ENCODE assay signal across 9 mouse cellular contexts in the genomic region with DNA sequence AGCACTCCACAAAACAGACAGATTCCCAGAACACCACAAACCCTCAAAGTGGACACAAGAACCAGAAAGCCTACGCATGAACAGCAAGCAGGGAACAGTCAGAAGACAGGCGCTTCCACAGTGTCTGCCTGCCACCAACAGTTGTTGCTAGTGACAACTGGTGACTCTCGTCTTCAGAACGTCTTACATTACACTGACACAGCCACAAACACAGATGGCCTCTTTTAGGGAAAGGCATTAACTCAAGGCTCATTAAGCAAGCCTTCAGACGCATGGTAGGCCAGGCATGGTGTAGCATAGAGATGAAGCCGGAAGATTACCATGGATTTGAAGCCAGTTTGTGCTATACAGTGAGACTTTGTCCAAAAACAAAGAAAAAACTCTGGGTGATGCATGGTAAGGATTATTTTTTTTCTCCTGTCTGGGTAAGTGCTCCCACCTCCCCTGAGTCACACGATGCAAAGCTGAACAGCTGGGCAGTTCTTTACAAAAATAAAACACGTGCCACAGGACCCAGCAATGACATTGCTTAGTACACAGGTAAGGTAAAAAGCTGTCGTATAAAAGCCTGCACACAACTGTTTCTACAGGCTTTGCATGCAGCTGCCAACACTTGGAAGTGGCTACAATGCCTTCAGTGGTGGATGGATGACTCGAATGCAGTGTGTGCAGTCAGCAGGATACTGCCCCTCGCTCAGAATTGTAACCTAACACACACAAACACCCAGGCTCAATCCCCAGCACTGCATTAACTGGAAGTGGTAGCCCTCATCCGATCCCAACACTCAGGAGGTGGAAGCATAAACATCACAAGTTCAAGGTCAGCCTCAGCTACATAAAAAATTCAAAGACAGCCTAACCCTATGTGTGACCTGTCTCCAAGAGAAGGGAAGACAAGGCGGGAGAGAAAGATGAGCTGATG. TPM values are rescaled to one million over a fixed set of nuclear protein-coding genes. Genes with fewer than 3 reads are reported as not detected.
A peak's percentile ranks its signal among the peaks of the same experiment; 100 is the strongest.
DNase-seq lines count a peak whose midpoint lies in the region; ATAC-seq and TF ChIP-seq lines count a peak whose summit lies in the region.
"Had no signal": no experiment of that assay in that cellular context is flagged by ENCODE, and none has a peak within 500 bp of the region (broad histone marks: within the 10 kb centered on the region; RNA-seq: fewer than 3 reads in every experiment).

No protein-coding gene starts in this region.

- H3K9ac ChIP-seq in kidney, postnatal 0 days (ENCODE audit: low read depth, low read length): no peak overlapping the region
- no peak overlapping the region for H3K9ac ChIP-seq in forebrain, embryonic 12.5 days

- peak; percentile 69 for ATAC-seq in kidney, postnatal 0 days (replicated peaks; ENCODE audit: low FRiP score, low read depth)
- ATAC-seq in forebrain, embryonic 12.5 days (ENCODE audit: low FRiP score): peak; percentile 91

- H3K27ac ChIP-seq in kidney, postnatal 0 days: no peak overlapping the region
- H3K27ac ChIP-seq in forebrain, embryonic 12.5 days: peak overlapping the region; percentile 73
- H3K27ac ChIP-seq in olfactory bulb, adult 2 months (ENCODE audit: insufficient read depth, low read depth, low read length): 0 out of 2 replicates have a peak overlapping the region, but pooled peaks have one; percentile 7

- peak overlapping the region; percentile 2; the same call in 1 of the 2 replicates for H3K4me2 ChIP-seq in kidney, postnatal 0 days (ENCODE audit: low read length)
- peak overlapping the region; percentile 15; the same call in 1 of the 2 replicates for H3K4me2 ChIP-seq in forebrain, embryonic 12.5 days

- no peaks in the 10 kb centered on the region for H3K9me3 ChIP-seq in kidney, postnatal 0 days (replicated peaks; ENCODE audit: low read length)
- H3K9me3 ChIP-seq in forebrain, embryonic 12.5 days: no peaks in the 10 kb centered on the region

- H3K4me1 ChIP-seq in kidney, postnatal 0 days (replicated peaks; ENCODE audit: insufficient read depth, low read length): no peaks in the 10 kb centered on the region; the same call in 1 of the 2 replicates
- peaks cover 24% of the 10 kb centered on the region for H3K4me1 ChIP-seq in forebrain, embryonic 12.5 days
- H3K4me1 ChIP-seq in olfactory bulb, adult 2 months (ENCODE audit: control insufficient read depth, insufficient read depth, low read length): peaks cover 13% of the 10 kb centered on the region; the same call in 1 of the 2 replicates

- no peak for TF ChIP-seq CTCF in kidney, postnatal 0 days (IDR thresholded peaks at IDR 0.05; ENCODE audit: low read depth)
- TF ChIP-seq CTCF in olfactory bulb, adult 2 months (IDR thresholded peaks at IDR 0.05; ENCODE audit: insufficient read depth, low read depth, low read length): no peak

- peak; percentile 76 for DNase-seq in kidney, postnatal 0 days (ENCODE audit: low spot score)
- no peak for DNase-seq in kidney, adult 9 months
- peak; percentile 66 for DNase-seq in mesoderm, embryonic 11.5 days (ENCODE audit: low read depth, low spot score)
- DNase-seq in heart, adult 8-10 months (ENCODE audit: low spot score): no peak
- no peak for DNase-seq in right cerebral cortex, postnatal 25 days
- no peak for DNase-seq in gastrocnemius, postnatal 25 days
- DNase-seq: lung, postnatal 36 days had no signal

- no peaks in the 10 kb centered on the region for H3K27me3 ChIP-seq in kidney, postnatal 0 days (ENCODE audit: insufficient read depth, low read length)
- H3K27me3 ChIP-seq in forebrain, embryonic 12.5 days: no peaks in the 10 kb centered on the region; the same call in 1 of the 2 replicates

- no peaks in the 10 kb centered on the region for H3K36me3 ChIP-seq in kidney, postnatal 0 days (ENCODE audit: insufficient read depth, low read length)
- H3K36me3 ChIP-seq in forebrain, embryonic 12.5 days (replicated peaks): no peaks in the 10 kb centered on the region

- 33% methylated on average over 13 of the region's 13 CpGs for WGBS in kidney, postnatal 0 days
- WGBS in forebrain, embryonic 12.5 days: 43% methylated on average over 13 of the region's 13 CpGs
- 50% methylated on average over 13 of the region's 13 CpGs for WGBS in olfactory bulb, adult 2 months

- H3K4me3 ChIP-seq in kidney, postnatal 0 days (replicated peaks; ENCODE audit: low read depth, low read length): no peak overlapping the region
- no peak overlapping the region for H3K4me3 ChIP-seq in forebrain, embryonic 12.5 days (replicated peaks)
- no peak overlapping the region for H3K4me3 ChIP-seq in olfactory bulb, adult 2 months (ENCODE audit: insufficient read depth, low read depth, low read length)

- no peak for TF ChIP-seq POLR2A in olfactory bulb, adult 2 months (IDR thresholded peaks at IDR 0.05; ENCODE audit: insufficient read depth, low read depth, low read length)

RNA-seq across cellular contexts. Expression of a gene that starts 15.1 kb away (rescaled TPM):
- 11.9 and 13.5 TPM in 2 replicates for polyA plus RNA-seq in kidney, postnatal 0 days (2015; fragmentation: Nextera tagmentation; extraction: Ambion mirVana)
- 4.4 and 7.6 TPM in 2 replicates for polyA plus RNA-seq in forebrain, embryonic 12.5 days (2016; fragmentation: Nextera tagmentation; extraction: Ambion mirVana)
- polyA plus RNA-seq in olfactory bulb, adult 2 months (2012; ENCODE audit: insufficient read depth, insufficient read length, low replicate concordance, missing spikeins): not detected in 2 replicates
- total RNA-seq in heart, adult 8-10 months (2022): 1 to 10 TPM; 2.1 to 3.6 (median 2.8) TPM
- under 1 TPM; 0.72 TPM for total RNA-seq in gastrocnemius, postnatal 25 days (2021)

Comparison
In these comparisons a context has a peak if more than half of its experiments do, and no peak if none do; other contexts are left out.
1. DNase-seq: peak in kidney, postnatal 0 days (single experiment) and mesoderm, embryonic 11.5 days (single experiment); none in kidney, adult 9 months (single experiment), heart, adult 8-10 months (single experiment), right cerebral cortex, postnatal 25 days (single experiment) and gastrocnemius, postnatal 25 days (single experiment).